Mouse (Mus musculus) liver, embryonic 15.5 days (tissue): ENCODE measurements around the gene Uhrf1. TPM values are rescaled to one million over a fixed set of nuclear protein-coding genes. Genes with fewer than 3 reads are reported as not detected.

ENCODE experiments used
- ATAC-seq: fragments of 200-750 bp; cut with Nextera tagmentation; 2 replicates; pipeline ENCODE4 v1.8.0; 2017; ENCODE audit warnings: moderate number of reproducible peaks, mild to moderate bottlenecking, moderate library complexity; ENCODE audit not compliant: insufficient read depth
- H3K27ac ChIP-seq: fragments of 300-500 bp; sonication (generic); replicated peaks from 2 replicates; pipeline ENCODE4 v1.5.1; 2015; ENCODE audit warnings: mild to moderate bottlenecking, inconsistent platforms
- H3K27me3 ChIP-seq: fragments of 300-500 bp; sonication (generic); 2 replicates; pipeline ENCODE4 v1.6.1; 2015; ENCODE audit warnings: mild to moderate bottlenecking, inconsistent platforms
- H3K36me3 ChIP-seq: fragments of 300-500 bp; sonication (generic); replicated peaks from 2 replicates; pipeline ENCODE4 v1.6.1; 2015; ENCODE audit warnings: moderate library complexity, mild to moderate bottlenecking, inconsistent platforms
- H3K4me1 ChIP-seq: fragments of 300-500 bp; sonication (generic); replicated peaks from 2 replicates; pipeline ENCODE4 v1.6.1; 2015; ENCODE audit warnings: inconsistent platforms
- H3K4me2 ChIP-seq: fragments of 300-500 bp; sonication (generic); 2 replicates; pipeline ENCODE4 v1.6.1; 2015; ENCODE audit warnings: moderate library complexity, mild to moderate bottlenecking, inconsistent platforms
- H3K4me3 ChIP-seq: fragments of 300-500 bp; sonication (generic); replicated peaks from 2 replicates; pipeline ENCODE4 v1.5.1; 2015; ENCODE audit warnings: mild to moderate bottlenecking, inconsistent platforms
- H3K9ac ChIP-seq: fragments of 300-500 bp; sonication (generic); 2 replicates; pipeline ENCODE4 v1.6.1; 2015; ENCODE audit warnings: moderate library complexity, mild to moderate bottlenecking, inconsistent platforms
- H3K9me3 ChIP-seq: fragments of 300-500 bp; sonication (generic); replicated peaks from 2 replicates; pipeline ENCODE4 v1.6.1; 2016; ENCODE audit warnings: inconsistent platforms
- WGBS: fragments of 180-500 bp; shearing (Covaris S2); methylation state at CpG from one replicate; pipeline ENCODE4 v1.1.7; 2015; ENCODE audit warnings: mixed read lengths; ENCODE audit not compliant: insufficient replicate concordance; 5-methylcytosine and 5-hydroxymethylcytosine counted together
- polyA plus RNA-seq: library from polyadenylated mRNA; unstranded; fragments of >200 nt; fragmentation: Nextera tagmentation; extraction: Ambion mirVana; gene quantifications from 2 replicates; pipeline ENCODE4 v1.2.1, GENCODE M21; 2015

The Uhrf1 gene
- polyA plus RNA-seq, 1 experiment from 2014 or later, result 96.8 TPM

GRCm38 (mm10) chr17:56371029-56371660 lies 68.0 kb downstream of the Uhrf1 start:
- no peak for ATAC-seq
- no peak overlapping the region for H3K27ac ChIP-seq
- H3K9ac ChIP-seq, result no peak overlapping the region
- H3K4me2 ChIP-seq, result no peak overlapping the region
- H3K9me3 ChIP-seq, result no peaks in the 10 kb centered on the region
- 72% methylated on average over 15 of the region's 15 CpGs for WGBS
- no peaks in the 10 kb centered on the region for H3K27me3 ChIP-seq
- H3K4me1 ChIP-seq, result peaks cover 9% of the 10 kb centered on the region; the same call in 1 of the 2 replicates
- H3K4me3 ChIP-seq, result no peak overlapping the region
- peaks cover 7% of the 10 kb centered on the region; the same call in 1 of the 2 replicates for H3K36me3 ChIP-seq

- Histone ChIP-seq H3K9ac (no peak overlapping the region), H3K4me3 (no peak overlapping the region), H3K4me1 (peaks cover 9% of the 10 kb centered on the region; the same call in 1 of the 2 replicates), H3K9me3 (no peaks in the 10 kb centered on the region), H3K4me2 (no peak overlapping the region), H3K36me3 (peaks cover 7% of the 10 kb centered on the region; the same call in 1 of the 2 replicates), H3K27me3 (no peaks in the 10 kb centered on the region), H3K27ac (no peak overlapping the region)
- 54% methylated on average over 4 of the region's 4 CpGs for WGBS
- ATAC-seq, result no peak
Observed at GRCm38 (mm10) chr17:56372109-56372508, 69.0 kb downstream of the Uhrf1 start.

Other genes with a start within 250 kb of the Uhrf1 start
- gene Ubxn6, start 228.3 kb upstream of the Uhrf1 start, polyA plus RNA-seq, result 12.5 and 13.0 TPM in 2 replicates
- gene Hdgfl2, start 223.7 kb upstream of the Uhrf1 start, polyA plus RNA-seq, result 42.7 and 43.0 TPM in 2 replicates
- 0.02 and 0.06 TPM in 2 replicates for gene Plin4, start 193.5 kb upstream of the Uhrf1 start, polyA plus RNA-seq
- gene Plin5, start 185.7 kb upstream of the Uhrf1 start, polyA plus RNA-seq, result 1.3 and 3.7 TPM in 2 replicates
- 3.2 and 4.0 TPM in 2 replicates for gene Lrg1, start 181.3 kb upstream of the Uhrf1 start, polyA plus RNA-seq
- gene Sema6b, start 163.0 kb upstream of the Uhrf1 start, polyA plus RNA-seq, result 0.81 and 1.3 TPM in 2 replicates
- gene Tnfaip8l1, start 140.8 kb upstream of the Uhrf1 start, polyA plus RNA-seq, result 2.7 and 3.1 TPM in 2 replicates
- 58.6 and 66.4 TPM in 2 replicates for gene Mydgf, start 119.4 kb upstream of the Uhrf1 start, polyA plus RNA-seq
- 19.6 and 22.9 TPM in 2 replicates for gene Dpp9, start 84.4 kb upstream of the Uhrf1 start, polyA plus RNA-seq
- gene Fem1a, start 46.5 kb upstream of the Uhrf1 start, polyA plus RNA-seq, result 5.7 and 6.4 TPM in 2 replicates
- 3.2 and 3.7 TPM in 2 replicates for gene Ticam1, start 26.5 kb upstream of the Uhrf1 start, polyA plus RNA-seq
- gene Plin3, start 10.4 kb upstream of the Uhrf1 start, polyA plus RNA-seq, result 33.3 and 36.0 TPM in 2 replicates
- gene Arrdc5, start 3.0 kb upstream of the Uhrf1 start, polyA plus RNA-seq, result not detected in 2 replicates
- gene Kdm4b, start 22.7 kb downstream of the Uhrf1 start, polyA plus RNA-seq, result 7.0 and 9.5 TPM in 2 replicates
- gene Ptprs, start 173.2 kb downstream of the Uhrf1 start, polyA plus RNA-seq, result 5.5 and 6.1 TPM in 2 replicates
- not detected in 2 replicates for gene Znrf4, start 209.1 kb downstream of the Uhrf1 start, polyA plus RNA-seq